Mouse (Mus musculus) liver, postnatal 0 days (tissue): Measurements from ENCODE around the gene Arfgap3. TPM values are rescaled to one million over a fixed set of nuclear protein-coding genes. Genes with fewer than 3 reads are reported as not detected.
A peak's percentile ranks its signal among the peaks of the same experiment; 100 is the strongest.

Experiments used
- ATAC-seq: fragments of 200-750 bp; cut with Nextera tagmentation; 2 replicates; pipeline ENCODE4 v1.8.0; 2017; ENCODE audit warnings: mild to moderate bottlenecking, moderate library complexity
- DNase-seq: peaks from one replicate; pipeline ENCODE4 v3.0.0-alpha.2; 2016
- H3K27ac ChIP-seq: fragments of 300-500 bp; sonication (generic); 2 replicates; pipeline ENCODE4 v1.5.1; 2014; ENCODE audit warnings: antibody characterized with exemption, moderate library complexity, mild to moderate bottlenecking, low read depth
- H3K27me3 ChIP-seq: fragments of 300-500 bp; sonication (generic); 2 replicates; pipeline ENCODE4 v1.6.1; 2014; ENCODE audit warnings: low read length, control low read depth, mixed read lengths; ENCODE audit not compliant: insufficient read depth
- H3K36me3 ChIP-seq: fragments of 300-500 bp; sonication (generic); replicated peaks from 2 replicates; pipeline ENCODE4 v1.6.1; 2014; ENCODE audit warnings: mild to moderate bottlenecking, control low read depth, low read length, moderate library complexity, mixed read lengths; ENCODE audit not compliant: insufficient read depth
- H3K4me1 ChIP-seq: fragments of 300-500 bp; sonication (generic); 2 replicates; pipeline ENCODE4 v1.6.1; 2014; ENCODE audit warnings: antibody characterized with exemption, mild to moderate bottlenecking, control low read depth; ENCODE audit not compliant: insufficient read depth
- H3K4me2 ChIP-seq: fragments of 300-500 bp; sonication (generic); 2 replicates; pipeline ENCODE4 v1.6.1; 2014; ENCODE audit warnings: low read depth, mild to moderate bottlenecking, low read length, moderate library complexity, mixed read lengths
- H3K4me3 ChIP-seq: fragments of 300-500 bp; sonication (generic); 2 replicates; pipeline ENCODE4 v1.5.1; 2014; ENCODE audit warnings: low read depth, low read length
- H3K9ac ChIP-seq: fragments of 300-500 bp; sonication (generic); replicated peaks from 2 replicates; pipeline ENCODE4 v1.6.1; 2014; ENCODE audit warnings: mild to moderate bottlenecking, moderate library complexity
- H3K9me3 ChIP-seq: fragments of 300-500 bp; sonication (generic); 2 replicates; pipeline ENCODE4 v1.6.1; 2016; ENCODE audit warnings: mild to moderate bottlenecking, control low read depth, low read length, mixed read lengths
- CTCF ChIP-seq: sonication (generic); IDR thresholded peaks from 2 replicates; pipeline ENCODE4 v1.5.1; 2016; ENCODE audit warnings: antibody characterized with exemption, low read depth
- EP300 ChIP-seq: IDR thresholded peaks from 2 replicates; pipeline ENCODE4 v1.6.1; 2016; ENCODE audit warnings: antibody characterized with exemption, low read depth, mild to moderate bottlenecking
- WGBS: fragments of 180-500 bp; shearing (Covaris S2); extraction: QIAGEN DNeasy Blood & Tissue Kit; methylation state at CpG from one replicate; pipeline ENCODE4 v1.1.7; 2014; ENCODE audit not compliant: insufficient replicate concordance; 5-methylcytosine and 5-hydroxymethylcytosine counted together
- polyA plus RNA-seq: library from polyadenylated mRNA; unstranded; fragments of >200 nt; fragmentation: Nextera tagmentation; extraction: Ambion mirVana; gene quantifications from 2 replicates; pipeline ENCODE4 v1.2.1, GENCODE M21; 2015

The Arfgap3 gene
- polyA plus RNA-seq, 1 experiment from 2014 or later = 9.6 TPM

- no peaks in the 10 kb centered on the region for H3K9me3 ChIP-seq
- ATAC-seq (no peak), DNase-seq (no peak)
- no peak overlapping the region for H3K9ac ChIP-seq
- H3K4me3 ChIP-seq = no peak overlapping the region
- peaks cover 4% of the 10 kb centered on the region for H3K4me1 ChIP-seq
- no peaks in the 10 kb centered on the region for H3K27me3 ChIP-seq
- no peak for TF ChIP-seq EP300
- H3K27ac ChIP-seq = no peak overlapping the region
- peaks cover 32% of the 10 kb centered on the region for H3K36me3 ChIP-seq
- no peak overlapping the region for H3K4me2 ChIP-seq
- WGBS = 85% methylated on average over 6 of the region's 6 CpGs
Measured at GRCm38 (mm10) chr15:83338908-83339307, 11.1 kb downstream of the Arfgap3 start.

GRCm38 (mm10) chr15:83337903-83338870 is 11.9 kb downstream of the Arfgap3 start:
- no peak for DNase-seq
- H3K27ac ChIP-seq = no peak overlapping the region
- TF ChIP-seq CTCF (no peak), EP300 (no peak)
- no peak for ATAC-seq
- H3K9ac ChIP-seq = no peak overlapping the region
- no peaks in the 10 kb centered on the region for H3K4me1 ChIP-seq
- no peak overlapping the region for H3K4me2 ChIP-seq
- H3K4me3 ChIP-seq = no peak overlapping the region
- no peaks in the 10 kb centered on the region for H3K27me3 ChIP-seq
- H3K36me3 ChIP-seq = peaks cover 38% of the 10 kb centered on the region
- H3K9me3 ChIP-seq = no peaks in the 10 kb centered on the region
- WGBS = 75% methylated on average over 8 of the region's 8 CpGs

DNA sequence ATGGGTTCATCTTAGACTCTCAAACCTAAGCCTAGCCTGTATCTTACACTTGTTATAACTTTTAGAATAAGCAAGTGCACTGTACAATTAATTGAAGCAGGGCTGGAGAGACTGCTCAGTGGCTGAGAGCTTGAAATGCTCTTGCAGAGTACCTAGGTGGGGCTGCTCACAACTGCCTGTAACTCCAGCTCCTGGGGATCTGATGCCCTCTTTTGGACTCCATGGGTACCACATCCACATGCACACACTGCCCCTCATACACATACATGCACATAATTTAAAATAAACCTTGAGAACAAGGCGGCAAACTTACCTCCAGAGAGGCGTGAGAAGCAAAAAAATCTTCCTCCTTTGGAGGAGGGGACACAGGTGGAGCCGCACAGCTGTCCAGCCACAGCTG is 17.7 kb downstream of the Arfgap3 start:
- H3K4me1 ChIP-seq = no peaks in the 10 kb centered on the region
- no peak overlapping the region for H3K27ac ChIP-seq
- TF ChIP-seq EP300 (no peak), CTCF (peak; percentile 53)
- ATAC-seq (no peak), DNase-seq (peak; percentile 31)
- no peaks in the 10 kb centered on the region for H3K27me3 ChIP-seq
- H3K9me3 ChIP-seq = no peaks in the 10 kb centered on the region
- no peak overlapping the region for H3K4me2 ChIP-seq
- no peak overlapping the region for H3K4me3 ChIP-seq
- H3K9ac ChIP-seq = no peak overlapping the region
- 88% methylated on average over 3 of the region's 3 CpGs for WGBS
- H3K36me3 ChIP-seq = peaks cover 44% of the 10 kb centered on the region

DNA sequence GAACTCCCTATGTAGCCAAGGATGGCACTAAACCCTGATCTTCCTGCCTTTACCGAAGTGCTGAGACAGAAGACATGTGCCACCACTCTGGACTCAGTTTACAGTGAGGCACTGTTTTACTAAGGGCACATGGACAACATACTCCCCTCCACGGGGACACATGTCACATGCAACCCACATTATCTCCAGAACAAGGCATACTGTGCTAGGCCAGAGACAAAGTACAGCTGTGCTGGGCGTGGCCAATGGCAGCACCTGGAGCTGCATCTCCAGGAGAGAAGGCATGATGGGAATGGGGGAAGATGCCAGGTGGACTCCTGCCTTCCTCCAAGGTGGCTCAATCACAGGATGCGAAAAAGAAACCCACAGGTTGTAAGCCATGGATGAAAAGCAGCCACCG is 21.1 kb downstream of the Arfgap3 start:
- 80% methylated on average over 5 of the region's 5 CpGs for WGBS
- DNase-seq (no peak), ATAC-seq (no peak)
- Histone ChIP-seq H3K9ac (no peak overlapping the region), H3K4me3 (no peak overlapping the region), H3K9me3 (no peaks in the 10 kb centered on the region), H3K36me3 (peaks cover 28% of the 10 kb centered on the region), H3K27ac (no peak overlapping the region), H3K4me2 (no peak overlapping the region), H3K4me1 (no peaks in the 10 kb centered on the region), H3K27me3 (no peaks in the 10 kb centered on the region)
- TF ChIP-seq CTCF (no peak), EP300 (no peak)

GRCm38 (mm10) chr15:83323071-83323470 is 27.0 kb downstream of the Arfgap3 start:
- no peak overlapping the region for H3K27ac ChIP-seq
- peaks cover 14% of the 10 kb centered on the region for H3K36me3 ChIP-seq
- no peak for TF ChIP-seq CTCF
- TF ChIP-seq EP300 = no peak
- no peaks in the 10 kb centered on the region for H3K9me3 ChIP-seq
- no peak for DNase-seq
- H3K4me1 ChIP-seq = no peaks in the 10 kb centered on the region
- no peak for ATAC-seq
- no peak overlapping the region for H3K4me2 ChIP-seq
- no peak overlapping the region for H3K4me3 ChIP-seq
- no peak overlapping the region for H3K9ac ChIP-seq
- no peaks in the 10 kb centered on the region for H3K27me3 ChIP-seq
- WGBS = 85% methylated on average over 2 of the region's 2 CpGs

DNA sequence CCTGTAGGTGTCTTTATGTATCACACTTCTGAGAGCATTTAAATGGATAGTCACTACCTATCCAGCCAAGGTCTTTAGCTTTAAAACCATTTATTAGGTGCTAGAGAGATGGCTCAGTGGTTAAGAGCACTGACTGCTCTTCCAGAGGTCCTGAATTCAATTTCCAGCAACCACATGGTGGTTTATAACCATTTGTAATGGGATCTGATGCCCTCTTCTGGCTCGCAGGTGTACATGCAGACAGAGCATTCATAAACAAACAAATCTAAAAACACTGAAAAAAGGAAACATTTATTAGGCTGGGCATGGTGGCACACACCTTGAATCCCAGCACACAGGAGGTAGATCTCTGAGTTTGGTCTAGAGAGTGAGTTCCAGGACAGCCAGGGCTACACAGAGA is 35.1 kb downstream of the Arfgap3 start:
- Histone ChIP-seq H3K4me1 (no peaks in the 10 kb centered on the region), H3K27ac (no peak overlapping the region), H3K36me3 (peaks cover 24% of the 10 kb centered on the region), H3K4me2 (no peak overlapping the region), H3K4me3 (no peak overlapping the region), H3K9me3 (no peaks in the 10 kb centered on the region), H3K9ac (no peak overlapping the region), H3K27me3 (no peaks in the 10 kb centered on the region)
- no peak for ATAC-seq
- TF ChIP-seq CTCF (peak; percentile 58), EP300 (no peak)
- 58% methylated on average over 1 of the region's 1 CpGs for WGBS
- no peak for DNase-seq
